Mouse (Mus musculus): ENCODE data around the gene Dop1b. TPM values are rescaled to one million over a fixed set of nuclear protein-coding genes. Genes with fewer than 3 reads are reported as not detected.

The Dop1b gene
- polyA plus RNA-seq, 1 experiment from 2014 or later, result 43.7 TPM

- Histone ChIP-seq H3K27ac (ENCODE audit: low read depth, low read length) (no peak overlapping the region), H3K36me3 (ENCODE audit: control insufficient read depth, insufficient read depth, low read length) (peaks cover 3% of the 10 kb centered on the region; the same call in 1 of the 2 replicates), H3K4me2 (ENCODE audit: low read depth, low read length) (no peak overlapping the region), H3K9ac (replicated peaks; ENCODE audit: low read depth, low read length) (no peak overlapping the region), H3K27me3 (ENCODE audit: control insufficient read depth, insufficient read depth, low read length) (no peaks in the 10 kb centered on the region), H3K4me1 (ENCODE audit: control insufficient read depth, insufficient read depth, low read length) (no peaks in the 10 kb centered on the region), H3K4me3 (ENCODE audit: low read depth, low read length) (no peak overlapping the region), H3K9me3 (ENCODE audit: control insufficient read depth, low read length) (no peaks in the 10 kb centered on the region)
- no peak for ATAC-seq (ENCODE audit: low read depth)
- 96% methylated on average over 16 of the region's 16 CpGs for WGBS
These were observed 88.2 kb downstream of the Dop1b start for GRCm38 (mm10) chr16:93799936-93800335.

GRCm38 (mm10) chr16:93807167-93807566 is 95.5 kb downstream of the Dop1b start:
- ATAC-seq (ENCODE audit: low read depth), result no peak
- WGBS, result 91% methylated on average over 6 of the region's 6 CpGs
- Histone ChIP-seq H3K27me3 (ENCODE audit: control insufficient read depth, insufficient read depth, low read length) (no peaks in the 10 kb centered on the region), H3K4me2 (ENCODE audit: low read depth, low read length) (no peak overlapping the region), H3K36me3 (ENCODE audit: control insufficient read depth, insufficient read depth, low read length) (peaks cover 15% of the 10 kb centered on the region), H3K9me3 (ENCODE audit: control insufficient read depth, low read length) (no peaks in the 10 kb centered on the region), H3K4me3 (ENCODE audit: low read depth, low read length) (no peak overlapping the region), H3K4me1 (ENCODE audit: control insufficient read depth, insufficient read depth, low read length) (no peaks in the 10 kb centered on the region), H3K27ac (ENCODE audit: low read depth, low read length) (no peak overlapping the region), H3K9ac (replicated peaks; ENCODE audit: low read depth, low read length) (no peak overlapping the region)

GRCm38 (mm10) chr16:93807961-93808554 is 96.4 kb downstream of the Dop1b start:
- peaks cover 20% of the 10 kb centered on the region for H3K36me3 ChIP-seq (ENCODE audit: control insufficient read depth, insufficient read depth, low read length)
- no peaks in the 10 kb centered on the region for H3K27me3 ChIP-seq (ENCODE audit: control insufficient read depth, insufficient read depth, low read length)
- H3K9me3 ChIP-seq (ENCODE audit: control insufficient read depth, low read length), result no peaks in the 10 kb centered on the region
- H3K9ac ChIP-seq (replicated peaks; ENCODE audit: low read depth, low read length), result no peak overlapping the region
- H3K27ac ChIP-seq (ENCODE audit: low read depth, low read length), result no peak overlapping the region
- H3K4me2 ChIP-seq (ENCODE audit: low read depth, low read length), result no peak overlapping the region
- WGBS, result 31% methylated on average over 8 of the region's 8 CpGs
- H3K4me3 ChIP-seq (ENCODE audit: low read depth, low read length), result no peak overlapping the region
- peak; percentile 46; the same call in 1 of the 2 replicates for ATAC-seq (ENCODE audit: low read depth)
- H3K4me1 ChIP-seq (ENCODE audit: control insufficient read depth, insufficient read depth, low read length), result no peaks in the 10 kb centered on the region

- no peak overlapping the region for H3K9ac ChIP-seq (replicated peaks; ENCODE audit: low read depth, low read length)
- peaks cover 8% of the 10 kb centered on the region for H3K36me3 ChIP-seq (ENCODE audit: control insufficient read depth, insufficient read depth, low read length)
- H3K27me3 ChIP-seq (ENCODE audit: control insufficient read depth, insufficient read depth, low read length), result no peaks in the 10 kb centered on the region
- no peaks in the 10 kb centered on the region for H3K4me1 ChIP-seq (ENCODE audit: control insufficient read depth, insufficient read depth, low read length)
- peak overlapping the region; percentile 29; the same call in 1 of the 2 replicates for H3K27ac ChIP-seq (ENCODE audit: low read depth, low read length)
- H3K9me3 ChIP-seq (ENCODE audit: control insufficient read depth, low read length), result no peaks in the 10 kb centered on the region
- no peak for ATAC-seq (ENCODE audit: low read depth)
- WGBS, result 50% methylated on average over 20 of the region's 20 CpGs
- no peak overlapping the region for H3K4me3 ChIP-seq (ENCODE audit: low read depth, low read length)
- H3K4me2 ChIP-seq (ENCODE audit: low read depth, low read length), result no peak overlapping the region
These were observed 104.4 kb downstream of the Dop1b start for GRCm38 (mm10) chr16:93815856-93816736.

- Histone ChIP-seq H3K36me3 (ENCODE audit: control insufficient read depth, insufficient read depth, low read length) (peaks cover 7% of the 10 kb centered on the region), H3K4me1 (ENCODE audit: control insufficient read depth, insufficient read depth, low read length) (no peaks in the 10 kb centered on the region), H3K4me2 (ENCODE audit: low read depth, low read length) (no peak overlapping the region), H3K9ac (replicated peaks; ENCODE audit: low read depth, low read length) (no peak overlapping the region), H3K27me3 (ENCODE audit: control insufficient read depth, insufficient read depth, low read length) (no peaks in the 10 kb centered on the region), H3K4me3 (ENCODE audit: low read depth, low read length) (no peak overlapping the region), H3K27ac (ENCODE audit: low read depth, low read length) (no peak overlapping the region), H3K9me3 (ENCODE audit: control insufficient read depth, low read length) (no peaks in the 10 kb centered on the region)
- ATAC-seq (ENCODE audit: low read depth), result no peak
- 78% methylated on average over 7 of the region's 7 CpGs for WGBS
These were observed 105.2 kb downstream of the Dop1b start for GRCm38 (mm10) chr16:93816861-93817260.

GRCm38 (mm10) chr16:93817371-93817770 is 105.7 kb downstream of the Dop1b start:
- WGBS, result 47% methylated on average over 5 of the region's 5 CpGs
- H3K27ac ChIP-seq (ENCODE audit: low read depth, low read length), result no peak overlapping the region

GRCm38 (mm10) chr16:93818691-93819324 is 107.1 kb downstream of the Dop1b start:
- ATAC-seq (ENCODE audit: low read depth), result 0 out of 2 replicates have a peak, but pooled peaks have one; percentile 41
- Histone ChIP-seq H3K4me2 (ENCODE audit: low read depth, low read length) (no peak overlapping the region), H3K27me3 (ENCODE audit: control insufficient read depth, insufficient read depth, low read length) (no peaks in the 10 kb centered on the region), H3K4me1 (ENCODE audit: control insufficient read depth, insufficient read depth, low read length) (no peaks in the 10 kb centered on the region), H3K27ac (ENCODE audit: low read depth, low read length) (no peak overlapping the region), H3K36me3 (ENCODE audit: control insufficient read depth, insufficient read depth, low read length) (no peaks in the 10 kb centered on the region), H3K9me3 (ENCODE audit: control insufficient read depth, low read length) (no peaks in the 10 kb centered on the region; the same call in 1 of the 2 replicates), H3K4me3 (ENCODE audit: low read depth, low read length) (no peak overlapping the region), H3K9ac (replicated peaks; ENCODE audit: low read depth, low read length) (no peak overlapping the region)
- whole genome bisulfite sequencing, result 2% methylated on average over 12 of the region's 12 CpGs

More at GRCm38 (mm10) chr16:93817371-93817770, 105.7 kb downstream of the Dop1b start:
- Histone ChIP-seq H3K27me3 (ENCODE audit: control insufficient read depth, insufficient read depth, low read length) (no peaks in the 10 kb centered on the region), H3K9me3 (ENCODE audit: control insufficient read depth, low read length) (no peaks in the 10 kb centered on the region), H3K4me1 (ENCODE audit: control insufficient read depth, insufficient read depth, low read length) (no peaks in the 10 kb centered on the region), H3K4me2 (ENCODE audit: low read depth, low read length) (no peak overlapping the region), H3K4me3 (ENCODE audit: low read depth, low read length) (no peak overlapping the region), H3K36me3 (ENCODE audit: control insufficient read depth, insufficient read depth, low read length) (peaks cover 2% of the 10 kb centered on the region), H3K9ac (replicated peaks; ENCODE audit: low read depth, low read length) (no peak overlapping the region)
- ATAC-seq (ENCODE audit: low read depth), result no peak

- H3K4me2 ChIP-seq (ENCODE audit: low read depth, low read length), result no peak overlapping the region
- H3K27ac ChIP-seq (ENCODE audit: low read depth, low read length), result no peak overlapping the region
- no peaks in the 10 kb centered on the region; the same call in 1 of the 2 replicates for H3K9me3 ChIP-seq (ENCODE audit: control insufficient read depth, low read length)
- no peak overlapping the region for H3K9ac ChIP-seq (replicated peaks; ENCODE audit: low read depth, low read length)
- H3K36me3 ChIP-seq (ENCODE audit: control insufficient read depth, insufficient read depth, low read length), result no peaks in the 10 kb centered on the region
- WGBS, result 54% methylated on average over 4 of the region's 4 CpGs
- ATAC-seq (ENCODE audit: low read depth), result no peak
- H3K4me3 ChIP-seq (ENCODE audit: low read depth, low read length), result no peak overlapping the region
- H3K27me3 ChIP-seq (ENCODE audit: control insufficient read depth, insufficient read depth, low read length), result no peaks in the 10 kb centered on the region
- H3K4me1 ChIP-seq (ENCODE audit: control insufficient read depth, insufficient read depth, low read length), result no peaks in the 10 kb centered on the region
These were observed 107.6 kb downstream of the Dop1b start for GRCm38 (mm10) chr16:93819325-93819696.

- Histone ChIP-seq H3K9me3 (ENCODE audit: control insufficient read depth, low read length) (no peaks in the 10 kb centered on the region; the same call in 1 of the 2 replicates), H3K27ac (ENCODE audit: low read depth, low read length) (no peak overlapping the region), H3K4me2 (ENCODE audit: low read depth, low read length) (no peak overlapping the region), H3K36me3 (ENCODE audit: control insufficient read depth, insufficient read depth, low read length) (no peaks in the 10 kb centered on the region), H3K4me1 (ENCODE audit: control insufficient read depth, insufficient read depth, low read length) (no peaks in the 10 kb centered on the region), H3K27me3 (ENCODE audit: control insufficient read depth, insufficient read depth, low read length) (no peaks in the 10 kb centered on the region), H3K4me3 (ENCODE audit: low read depth, low read length) (no peak overlapping the region), H3K9ac (replicated peaks; ENCODE audit: low read depth, low read length) (no peak overlapping the region)
- ATAC-seq (ENCODE audit: low read depth), result no peak
- WGBS, result 80% methylated on average over 1 of the region's 1 CpGs
These were observed 108.3 kb downstream of the Dop1b start for GRCm38 (mm10) chr16:93820040-93820439.

Measured in neural tube, embryonic 14.5 days (tissue).